In the genomic region with DNA sequence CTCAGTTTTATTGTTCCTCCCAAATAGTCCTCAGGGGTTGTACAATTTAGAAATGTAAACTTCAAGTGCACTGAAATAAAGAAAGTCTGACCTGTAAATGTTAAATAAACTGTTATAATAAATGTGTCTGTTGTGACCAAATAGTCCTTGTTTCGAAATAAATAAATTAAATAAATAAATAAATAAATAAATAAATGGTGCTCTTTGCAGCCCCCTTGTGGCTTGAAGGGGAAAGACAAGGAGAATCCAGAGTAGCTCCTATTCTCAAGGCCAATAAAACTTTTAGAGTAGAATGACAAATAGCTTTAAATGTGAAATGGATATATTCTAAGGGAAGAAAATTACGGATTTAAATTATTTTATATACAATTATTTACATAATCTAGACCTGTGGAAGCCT, we compare ENCODE assay signal across 8 mouse cellular contexts. TPM values are rescaled to one million over a fixed set of nuclear protein-coding genes. Genes with fewer than 3 reads are reported as not detected.
DNase-seq lines count a peak whose midpoint lies in the region; ATAC-seq and TF ChIP-seq lines count a peak whose summit lies in the region.

No protein-coding gene starts in this region.

- no peaks in the 10 kb centered on the region for H3K9me3 ChIP-seq in forebrain, embryonic 13.5 days (replicated peaks)
- no peaks in the 10 kb centered on the region for H3K9me3 ChIP-seq in forebrain, embryonic 10.5 days

- H3K27ac ChIP-seq in forebrain, embryonic 13.5 days = no peak overlapping the region
- H3K27ac ChIP-seq in forebrain, embryonic 10.5 days = no peak overlapping the region

- peaks cover 36% of the 10 kb centered on the region for H3K27me3 ChIP-seq in forebrain, embryonic 13.5 days
- peaks cover 58% of the 10 kb centered on the region for H3K27me3 ChIP-seq in forebrain, embryonic 10.5 days (ENCODE audit: poor library complexity, severe bottlenecking)
- H3K27me3 ChIP-seq in Patski = peaks cover 24% of the 10 kb centered on the region

- no peak for DNase-seq in forebrain, embryonic 10.5 days (ENCODE audit: extremely low spot score, low spot score)
- DNase-seq in layer of hippocampus, postnatal 14 days (ENCODE audit: low spot score in 2 of 2) = peak; percentile 44 to 70
- DNase-seq in layer of hippocampus, adult 9-11 months = no peak
- no peak for DNase-seq in Patski (ENCODE audit: low read depth, low spot score)
- peak; percentile 4 for DNase-seq in induced T-regulatory cell, adult 2 months (ENCODE audit: low read depth)
- no peak for DNase-seq in thymus, postnatal 14 days
- DNase-seq in thymus, postnatal 0 days (ENCODE audit: low spot score) = no peak

- POLR2A ChIA-PET in Patski (lab: Charles Lee) = interaction anchor here (0.6 kb wide), 2 partner anchors 114 to 713 kb away, joined by 4 to 5 read pairs; no protein-coding TSS in a partner anchor

- CTCF ChIA-PET in Patski (lab: Charles Lee) = interaction anchor here (0.7 to 1.6 kb wide), 6 partner anchors 9 to 192 kb away, joined by 3 to 5 read pairs (median 4); no protein-coding TSS in a partner anchor

- ATAC-seq in forebrain, embryonic 13.5 days = no peak
- no peak for ATAC-seq in Patski

- WGBS in forebrain, embryonic 13.5 days = 18% methylated on average over 2 of the region's 2 CpGs
- 27% methylated on average over 2 of the region's 2 CpGs for WGBS in forebrain, embryonic 10.5 days

- no peak overlapping the region for H3K9ac ChIP-seq in forebrain, embryonic 13.5 days

- H3K4me1 ChIP-seq in forebrain, embryonic 13.5 days = peaks cover 14% of the 10 kb centered on the region
- peaks cover 18% of the 10 kb centered on the region for H3K4me1 ChIP-seq in forebrain, embryonic 10.5 days

- H3K4me2 ChIP-seq in forebrain, embryonic 13.5 days = peak overlapping the region; percentile 28; the same call in 1 of the 2 replicates

- in situ Hi-C loops in Patski (cut with MboI; ENCODE audit: low pct_unique_long_range_greater_than_20kb) = loop anchor here (5.0 to 10.0 kb wide), 2 partner anchors 384 to 512 kb away; no protein-coding TSS in a partner anchor

- H3K36me3 ChIP-seq in forebrain, embryonic 13.5 days (ENCODE audit: poor library complexity, severe bottlenecking) = no peaks in the 10 kb centered on the region
- no peaks in the 10 kb centered on the region for H3K36me3 ChIP-seq in forebrain, embryonic 10.5 days (replicated peaks)

- peak; percentile 55 for TF ChIP-seq CTCF in Patski (IDR thresholded peaks at IDR 0.05)

- no peak overlapping the region for H3K4me3 ChIP-seq in forebrain, embryonic 13.5 days
- no peak overlapping the region for H3K4me3 ChIP-seq in forebrain, embryonic 10.5 days

RNA-seq across cellular contexts. Expression of gene Clstn2, which starts 2.3 kb away (rescaled TPM):
- 3.8 and 3.9 TPM in 2 replicates for polyA plus RNA-seq in forebrain, embryonic 13.5 days (2015; fragmentation: Nextera tagmentation; extraction: Ambion mirVana)
- polyA plus RNA-seq in forebrain, embryonic 10.5 days (2016; fragmentation: Nextera tagmentation; extraction: Ambion mirVana) = 0.31 and 0.40 TPM in 2 replicates
- 100 to 1,000 TPM; 152 to 159 TPM for total RNA-seq in layer of hippocampus, postnatal 14 days (2021)
- polyA plus RNA-seq in Patski (2021) = 7.4 TPM
- 0.05 and 0.08 TPM in 2 replicates for polyA plus RNA-seq in thymus, postnatal 0 days (2015; fragmentation: Nextera tagmentation; extraction: Ambion mirVana)

Comparison
In these comparisons a context has a peak if more than half of its experiments do, and no peak if none do; other contexts are left out.
1. DNase-seq: peak in layer of hippocampus, postnatal 14 days (2 of 2) and induced T-regulatory cell, adult 2 months (single experiment); none in forebrain, embryonic 10.5 days (single experiment), layer of hippocampus, adult 9-11 months (single experiment), Patski (single experiment), thymus, postnatal 14 days (single experiment) and thymus, postnatal 0 days (single experiment).